Mouse (Mus musculus): Measurements from ENCODE around the gene Hnrnph1.

DNA sequence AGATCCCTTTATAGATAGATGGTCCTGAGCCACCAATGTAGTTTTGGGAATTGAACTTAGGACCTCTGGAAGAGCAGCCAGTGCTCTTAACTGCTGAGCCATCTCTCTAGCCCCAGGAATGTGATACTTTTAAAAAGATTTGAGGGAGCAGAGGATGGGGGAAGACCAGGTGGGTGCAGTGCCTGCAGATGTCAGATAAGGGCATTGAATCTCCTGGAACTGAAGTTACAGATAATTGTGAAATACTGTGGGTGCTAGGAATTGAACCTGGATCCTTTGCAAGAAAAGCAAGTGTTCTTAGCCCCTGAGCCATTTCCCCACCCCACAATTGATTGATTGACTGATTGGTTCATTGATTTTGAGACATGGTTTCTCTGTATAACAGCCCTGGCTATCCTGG, 11.5 kb upstream of the Hnrnph1 start:
- TF ChIP-seq CTCF (IDR thresholded peaks at IDR 0.05; ENCODE audit: insufficient read depth, low read depth, low read length) (no peak), POLR2A (IDR thresholded peaks at IDR 0.05; ENCODE audit: insufficient read depth, low read depth, low read length) (no peak)
